Mouse (Mus musculus) MEL-GATA-1-ER (cell line): Measurements from ENCODE around the gene Lefty1.
"Not testable (repeated sequence)": the region's sequence is repeated elsewhere in the genome, so short reads cannot be mapped to it uniquely, and the experiment has no call there.

Source experiments
- DNase-seq: peaks from one replicate; pipeline ENCODE4 v3.0.0-alpha.2; 2012; ENCODE audit warnings: low read depth; ENCODE audit errors: extremely low read depth

Lefty1 gene

DNA sequence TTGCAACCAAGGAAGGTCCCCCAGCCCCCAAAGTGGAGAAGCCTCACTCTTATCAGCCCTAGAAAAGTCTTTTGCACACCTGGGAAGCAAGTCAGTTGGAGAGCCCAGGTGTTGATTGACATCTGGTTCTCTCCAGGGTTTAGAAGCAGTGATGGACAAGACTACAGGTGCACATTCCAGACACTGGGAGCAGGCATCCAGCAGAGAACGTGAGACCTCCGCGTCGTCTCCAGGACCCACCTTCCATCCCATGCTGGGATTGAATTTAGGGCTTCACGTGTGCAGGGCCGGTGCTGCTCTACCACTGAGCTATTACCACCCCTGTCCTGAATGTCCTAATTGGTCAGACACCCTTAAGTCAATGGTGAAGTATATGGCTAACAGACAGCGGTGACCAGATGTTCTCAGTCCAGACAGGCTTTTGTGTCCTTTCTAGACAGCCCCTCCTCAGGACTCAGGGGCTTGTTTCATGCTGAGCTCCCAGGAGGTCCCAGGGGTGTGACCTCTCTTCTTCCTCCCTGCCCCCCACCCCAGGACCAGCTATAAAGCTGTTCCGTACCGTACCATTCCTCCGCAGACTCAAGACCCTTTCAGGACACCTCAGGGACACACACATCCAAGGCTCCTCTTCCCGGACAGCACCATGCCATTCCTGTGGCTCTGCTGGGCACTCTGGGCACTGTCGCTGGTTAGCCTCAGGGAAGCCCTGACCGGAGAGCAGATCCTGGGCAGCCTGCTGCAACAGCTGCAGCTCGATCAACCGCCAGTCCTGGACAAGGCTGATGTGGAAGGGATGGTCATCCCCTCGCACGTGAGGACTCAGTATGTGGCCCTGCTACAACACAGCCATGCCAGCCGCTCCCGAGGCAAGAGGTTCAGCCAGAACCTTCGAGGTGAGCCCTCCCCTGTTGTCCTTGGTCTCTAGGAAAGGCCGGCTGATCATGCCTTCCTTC lies at the start of gene Lefty1:
Gene Lefty1, plus strand, starts transcription at position 556 of the 953 bp plus-strand sequence.
- DNase-seq = no peak

GRCm38 (mm10) chr1:180888556-180889042 lies 46.2 kb upstream of the Lefty1 start:
- no peak for DNase-seq

DNA sequence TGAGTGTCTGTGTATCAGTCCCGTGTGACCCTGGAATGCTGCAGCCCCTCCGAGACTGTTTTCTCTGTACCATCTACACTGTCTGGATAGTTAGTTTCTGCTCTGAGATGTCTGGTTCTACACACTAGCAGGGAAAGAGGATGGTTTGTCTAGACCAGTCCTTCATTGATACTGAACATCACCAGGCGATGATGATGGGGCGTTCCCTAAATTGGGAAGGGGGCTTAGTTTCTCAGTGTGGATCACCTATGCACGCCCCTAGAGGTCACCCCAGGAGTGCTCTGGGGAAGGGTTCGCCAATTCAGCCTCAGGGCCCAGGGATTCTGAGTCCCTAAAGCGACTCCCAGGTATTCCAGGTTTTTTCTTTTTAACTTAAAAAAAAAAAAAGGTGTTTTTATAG lies 45.6 kb upstream of the Lefty1 start:
- no peak for DNase-seq

GRCm38 (mm10) chr1:180889841-180890240 lies 45.0 kb upstream of the Lefty1 start:
- peak; percentile 51 for DNase-seq

GRCm38 (mm10) chr1:180892808-180893207 lies 42.0 kb upstream of the Lefty1 start, which contains the start of gene Lefty2:
Gene Lefty2 (plus strand): TSS chr1:180893108.
- no peak for DNase-seq

DNA sequence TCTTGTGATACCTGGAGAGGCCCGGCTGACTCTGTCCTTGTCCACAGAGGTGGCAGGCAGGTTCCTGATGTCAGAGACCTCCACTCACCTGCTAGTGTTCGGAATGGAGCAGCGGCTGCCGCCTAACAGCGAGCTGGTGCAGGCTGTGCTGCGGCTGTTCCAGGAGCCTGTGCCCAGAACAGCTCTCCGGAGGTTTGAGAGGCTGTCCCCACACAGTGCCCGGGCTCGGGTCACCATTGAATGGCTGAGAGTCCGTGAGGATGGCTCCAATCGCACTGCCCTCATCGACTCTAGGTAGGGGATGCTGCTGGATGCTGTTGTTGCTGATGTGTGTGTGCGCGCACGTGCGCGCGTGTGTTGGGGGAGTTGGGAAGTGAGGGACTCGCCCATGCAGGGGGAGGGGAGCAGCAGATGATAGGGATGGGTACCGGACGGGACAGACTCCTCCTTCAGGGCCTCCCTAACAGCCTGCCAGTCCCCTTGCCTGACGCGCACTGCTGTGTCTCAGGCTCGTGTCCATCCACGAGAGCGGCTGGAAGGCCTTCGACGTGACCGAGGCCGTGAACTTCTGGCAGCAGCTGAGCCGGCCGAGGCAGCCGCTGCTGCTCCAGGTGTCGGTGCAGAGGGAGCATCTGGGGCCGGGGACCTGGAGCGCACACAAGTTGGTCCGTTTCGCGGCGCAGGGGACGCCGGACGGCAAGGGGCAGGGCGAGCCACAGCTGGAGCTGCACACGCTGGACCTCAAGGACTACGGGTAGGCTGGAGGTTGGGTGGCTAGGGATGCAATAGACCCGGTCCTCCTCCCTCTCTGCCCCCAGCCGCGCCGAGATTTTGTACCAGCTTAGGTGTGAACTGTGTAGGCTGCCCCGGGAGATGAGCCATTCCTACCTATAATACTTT lies 40.5 kb upstream of the Lefty1 start:
- DNase-seq = not testable (repeated sequence)

DNA sequence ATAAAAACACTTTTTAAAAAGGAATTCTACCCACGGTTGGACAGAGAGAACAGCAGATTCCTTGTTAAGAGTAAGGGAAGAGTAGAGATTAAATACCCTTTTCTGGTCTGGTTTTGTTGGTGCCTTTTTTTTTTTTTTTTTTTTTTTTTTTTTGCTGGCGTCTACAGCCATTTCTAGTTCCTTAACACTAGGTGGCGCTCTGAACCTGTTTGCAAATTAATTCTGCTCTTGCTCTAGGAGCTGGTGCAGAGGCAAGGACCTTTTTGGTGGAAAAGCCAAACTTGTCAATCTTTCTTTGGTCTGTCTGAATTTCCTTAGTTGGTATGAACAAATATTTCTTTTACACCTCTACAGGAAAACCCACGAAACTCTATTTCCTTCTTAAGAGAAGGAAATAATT lies 33.7 kb upstream of the Lefty1 start:
- DNase-seq = peak; percentile 51

DNA sequence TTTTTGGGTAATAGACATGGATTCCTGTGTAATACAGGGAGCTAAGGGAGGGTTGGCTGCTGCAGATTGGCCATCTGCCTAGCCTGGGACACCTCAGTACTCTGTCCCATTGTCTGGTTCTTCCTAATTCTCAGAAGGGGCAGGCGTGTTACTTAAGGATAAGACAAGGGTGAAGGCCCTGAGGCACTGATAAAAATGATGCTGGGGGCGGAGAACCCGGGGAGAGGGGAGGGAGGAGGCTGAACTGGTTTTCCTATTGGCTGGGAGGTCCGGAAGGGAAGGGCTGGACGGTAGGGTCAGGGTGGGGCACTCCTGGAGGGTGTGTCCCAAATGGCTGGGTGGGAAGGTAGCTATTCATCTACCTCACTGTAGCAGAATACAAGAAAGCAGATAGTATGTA lies 31.9 kb upstream of the Lefty1 start:
- DNase-seq = peak; percentile 99

GRCm38 (mm10) chr1:180903666-180904038 lies 31.2 kb upstream of the Lefty1 start:
- DNase-seq = no peak

DNA sequence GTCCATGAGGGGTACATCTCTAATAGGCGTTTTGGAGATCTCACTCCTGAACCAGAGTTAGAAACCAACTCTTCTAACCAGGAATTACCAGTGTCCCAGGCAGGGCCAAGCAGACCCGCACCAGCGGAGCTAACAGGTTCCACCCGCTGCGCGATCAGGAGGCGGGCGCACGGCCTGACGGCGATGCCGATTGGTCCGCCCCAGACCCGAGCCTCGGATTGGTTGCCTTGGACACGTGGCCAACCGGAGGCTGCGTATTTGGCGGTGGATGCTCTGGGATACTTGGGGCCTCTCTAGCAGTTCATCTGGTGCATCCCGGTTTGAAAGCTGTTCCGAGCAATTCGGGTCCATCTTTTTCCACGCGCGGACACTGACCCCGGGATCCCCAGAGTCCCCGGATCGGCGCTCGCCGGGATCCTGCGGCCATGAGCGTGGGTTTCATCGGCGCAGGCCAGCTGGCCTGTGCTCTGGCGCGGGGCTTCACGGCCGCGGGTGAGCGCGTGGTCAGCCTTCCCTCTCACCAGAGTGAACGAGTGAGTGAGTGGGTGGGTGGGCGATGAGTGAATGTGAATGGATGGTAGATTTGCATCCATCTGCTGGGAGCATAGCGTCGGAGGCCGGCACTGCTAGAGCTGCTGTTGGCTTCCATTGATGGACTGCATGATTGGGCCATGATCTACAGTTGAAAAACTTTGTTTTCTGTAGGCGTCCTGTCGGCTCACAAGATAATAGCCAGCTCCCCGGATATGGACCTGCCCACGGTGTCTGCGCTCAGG lies 30.6 kb upstream of the Lefty1 start, which contains the start of gene Pycr2:
Gene Pycr2, plus strand, starts transcription at position 255 of the 776 bp plus-strand sequence.
- DNase-seq = peak; percentile 87

DNA sequence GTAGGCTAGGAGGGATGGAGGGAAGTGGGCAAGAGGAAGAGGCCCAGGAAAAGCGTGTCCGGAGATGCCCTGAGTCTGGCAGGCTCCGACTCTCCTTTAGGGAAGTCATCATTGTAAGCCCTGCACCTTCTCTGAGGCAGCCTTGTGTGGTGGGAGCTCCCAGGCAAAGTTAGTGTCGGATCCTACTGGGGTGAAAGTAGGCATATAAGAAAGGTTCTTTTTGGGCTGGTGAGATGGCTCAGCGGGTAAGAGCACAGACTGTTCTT lies 30.1 kb upstream of the Lefty1 start:
- no peak for DNase-seq

DNA sequence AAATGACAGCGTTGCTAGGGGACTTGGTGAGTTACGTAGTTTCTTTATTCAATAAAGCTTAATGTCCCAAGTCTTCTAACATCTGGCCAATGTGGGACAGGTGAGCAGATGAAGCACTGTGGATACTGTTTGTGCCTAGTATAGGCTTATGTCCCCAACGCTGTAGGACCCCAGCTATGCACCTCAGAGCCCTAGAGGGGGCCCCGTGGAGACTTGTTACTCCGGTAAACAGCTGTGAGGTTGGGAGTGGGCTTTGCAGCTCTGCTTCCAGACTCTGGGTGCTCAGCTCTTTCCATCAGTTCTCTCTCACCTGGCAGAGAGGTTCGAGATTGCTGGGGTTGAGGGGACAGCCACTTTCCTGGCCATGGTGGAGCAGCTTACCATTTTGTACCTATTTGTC lies 29.5 kb upstream of the Lefty1 start:
- no peak for DNase-seq

- no peak for DNase-seq
Observed at GRCm38 (mm10) chr1:180905876-180906275, 28.9 kb upstream of the Lefty1 start.

- peak; percentile 59 for DNase-seq
Observed at GRCm38 (mm10) chr1:180906461-180907147, 28.2 kb upstream of the Lefty1 start.

GRCm38 (mm10) chr1:180911138-180911537 lies 23.7 kb upstream of the Lefty1 start:
- DNase-seq = no peak

DNA sequence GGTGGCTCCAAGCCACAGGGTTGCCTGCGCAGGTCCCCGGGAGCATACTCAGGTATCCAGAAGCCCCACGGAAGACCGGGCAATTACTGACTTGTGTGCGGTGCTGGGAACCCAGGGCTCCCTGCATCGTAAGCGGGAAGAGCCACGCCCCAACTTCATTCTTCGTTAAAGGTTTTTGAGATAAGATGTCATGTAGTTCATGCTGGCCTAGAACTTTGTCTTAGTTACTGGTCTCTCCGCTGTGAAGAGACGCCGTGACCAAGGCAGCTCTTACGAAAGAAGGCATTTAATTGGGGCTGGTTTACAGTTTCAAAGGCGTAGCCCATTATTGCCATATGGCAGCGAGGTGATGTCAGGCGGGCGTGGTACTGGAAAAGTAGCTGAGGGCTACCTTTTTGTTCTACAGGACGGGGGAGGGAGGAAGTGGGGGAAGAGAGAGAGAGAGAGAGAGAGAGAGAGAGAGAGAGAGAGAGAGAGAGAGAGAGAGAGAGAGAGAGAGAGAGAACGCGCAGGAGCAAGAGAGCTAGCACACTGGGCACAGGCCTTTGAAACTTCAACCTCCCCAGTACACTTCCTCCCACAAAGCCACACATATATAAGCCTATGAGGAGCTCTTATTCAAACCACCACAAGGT lies 23.1 kb upstream of the Lefty1 start:
- peak; percentile 71 for DNase-seq

DNA sequence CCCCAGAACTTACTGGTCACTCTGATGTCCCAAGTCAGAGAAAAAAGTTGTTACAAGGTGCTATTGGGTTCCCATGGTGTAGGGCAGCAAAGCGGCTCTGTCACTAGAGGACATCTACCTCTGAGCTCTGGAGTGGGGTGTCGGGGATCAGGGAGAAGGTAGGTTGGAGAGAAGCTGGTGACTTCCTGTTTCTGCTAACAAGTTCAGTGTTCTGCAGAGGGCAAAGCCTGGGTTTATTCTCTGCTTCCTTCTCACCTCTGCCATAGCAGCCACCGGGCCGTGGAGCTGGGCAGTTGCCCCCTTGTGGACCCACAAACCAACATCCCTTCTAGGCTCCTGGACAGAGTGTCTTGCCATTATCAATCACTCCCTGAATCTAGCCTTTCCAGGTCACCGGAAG lies 22.0 kb upstream of the Lefty1 start:
- no peak for DNase-seq

GRCm38 (mm10) chr1:180913797-180914196 lies 21.0 kb upstream of the Lefty1 start:
- DNase-seq = no peak

DNA sequence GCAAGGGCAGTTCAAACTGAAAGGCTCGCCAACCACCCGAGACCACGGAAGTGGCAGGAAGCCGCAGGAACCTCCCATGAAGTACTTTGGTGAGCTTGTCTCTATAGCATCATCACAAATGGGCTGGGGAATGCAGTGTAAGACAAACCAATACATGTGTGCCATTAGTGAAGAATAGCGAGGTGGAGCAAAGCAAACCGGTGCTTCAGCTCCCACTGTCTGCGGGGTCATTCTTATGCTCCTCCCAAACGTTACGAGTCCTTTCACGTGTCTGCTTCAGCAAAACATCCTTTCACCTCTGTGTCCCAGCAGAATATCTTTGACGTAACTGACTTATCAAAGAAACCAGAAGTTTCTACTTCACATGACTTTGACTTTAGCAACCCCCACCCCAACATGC lies 18.4 kb upstream of the Lefty1 start:
- DNase-seq = no peak

DNA sequence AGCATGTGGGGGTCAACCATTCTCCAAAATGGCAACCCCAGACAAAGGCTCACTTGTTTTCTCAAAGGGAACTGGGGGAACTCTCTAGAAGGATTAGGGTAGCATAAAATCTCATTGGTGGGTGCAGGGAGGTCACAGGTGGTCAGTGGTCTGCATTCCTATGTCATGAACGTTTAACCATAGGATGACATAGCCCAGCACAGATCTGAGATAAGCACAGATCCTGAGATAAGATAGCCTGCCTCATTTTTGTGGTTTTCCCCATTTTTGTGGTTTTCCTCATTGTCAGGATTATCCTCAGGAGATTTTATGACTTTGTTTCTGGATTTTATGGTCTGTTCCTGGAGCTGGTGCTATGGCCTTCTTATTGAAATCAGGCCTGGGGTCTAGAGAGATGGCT lies 17.8 kb upstream of the Lefty1 start:
- DNase-seq = no peak
